Mouse (Mus musculus) cerebral cortex, adult 2 months (tissue): ENCODE measurements around the gene Snrnp48.

Experiments used
- WGBS: fragments of 180-500 bp; shearing (Covaris S2); methylation state at CpG from one replicate; pipeline ENCODE4 v1.1.7; 2018; 5-methylcytosine and 5-hydroxymethylcytosine counted together

Snrnp48 gene

GRCm38 (mm10) chr13:38204702-38205482 lies at the start of gene Snrnp48:
TSS of gene Snrnp48 (plus strand) at chr13:38204938.
- WGBS, result under 1% methylated on average over 59 of the region's 59 CpGs

- WGBS, result 29% methylated on average over 2 of the region's 2 CpGs
Observed at GRCm38 (mm10) chr13:38155523-38155922, 49.2 kb upstream of the Snrnp48 start.

- 40% methylated on average over 6 of the region's 6 CpGs for WGBS
Observed at GRCm38 (mm10) chr13:38157635-38158034, 47.1 kb upstream of the Snrnp48 start.

GRCm38 (mm10) chr13:38162002-38162401 lies 42.7 kb upstream of the Snrnp48 start:
- WGBS, result 81% methylated on average over 2 of the region's 2 CpGs

GRCm38 (mm10) chr13:38162668-38163067 lies 42.1 kb upstream of the Snrnp48 start:
- WGBS, result 34% methylated on average over 11 of the region's 11 CpGs

- 72% methylated on average over 11 of the region's 11 CpGs for WGBS
Observed at GRCm38 (mm10) chr13:38164932-38165331, 39.8 kb upstream of the Snrnp48 start.

- 94% methylated on average over 3 of the region's 3 CpGs for WGBS
Observed at GRCm38 (mm10) chr13:38167056-38167455, 37.7 kb upstream of the Snrnp48 start.

- 57% methylated on average over 4 of the region's 4 CpGs for WGBS
Observed at GRCm38 (mm10) chr13:38170707-38171144, 34.0 kb upstream of the Snrnp48 start.

- 91% methylated on average over 10 of the region's 10 CpGs for WGBS
Observed at GRCm38 (mm10) chr13:38193406-38193805, 11.3 kb upstream of the Snrnp48 start.

- WGBS, result 77% methylated on average over 6 of the region's 6 CpGs
Observed at GRCm38 (mm10) chr13:38201413-38201812, 3.3 kb upstream of the Snrnp48 start.

GRCm38 (mm10) chr13:38204171-38204570 lies 567 bp upstream of the Snrnp48 start:
- WGBS, result 56% methylated on average over 4 of the region's 4 CpGs

GRCm38 (mm10) chr13:38211122-38211521 lies 6.4 kb downstream of the Snrnp48 start:
- 97% methylated on average over 5 of the region's 5 CpGs for WGBS

- 91% methylated on average over 3 of the region's 3 CpGs for WGBS
Observed at GRCm38 (mm10) chr13:38218686-38219085, 13.9 kb downstream of the Snrnp48 start.

- WGBS, result 95% methylated on average over 6 of the region's 6 CpGs
Observed at GRCm38 (mm10) chr13:38220331-38220730, 15.6 kb downstream of the Snrnp48 start.

GRCm38 (mm10) chr13:38230177-38230821 lies 25.6 kb downstream of the Snrnp48 start:
- WGBS, result 45% methylated on average over 9 of the region's 9 CpGs

GRCm38 (mm10) chr13:38232411-38232810 lies 27.7 kb downstream of the Snrnp48 start:
- 84% methylated on average over 4 of the region's 4 CpGs for WGBS

- 81% methylated on average over 3 of the region's 3 CpGs for WGBS
Observed at GRCm38 (mm10) chr13:38232856-38233625, 28.3 kb downstream of the Snrnp48 start.

GRCm38 (mm10) chr13:38234651-38235050 lies 29.9 kb downstream of the Snrnp48 start:
- 86% methylated on average over 5 of the region's 5 CpGs for WGBS

GRCm38 (mm10) chr13:38235370-38235769 lies 30.6 kb downstream of the Snrnp48 start:
- WGBS, result 84% methylated on average over 3 of the region's 3 CpGs

- WGBS, result 90% methylated on average over 5 of the region's 5 CpGs
Observed at GRCm38 (mm10) chr13:38248151-38248550, 43.4 kb downstream of the Snrnp48 start.

- 75% methylated on average over 3 of the region's 3 CpGs for WGBS
Observed at GRCm38 (mm10) chr13:38251226-38251625, 46.5 kb downstream of the Snrnp48 start.

- 58% methylated on average over 9 of the region's 9 CpGs for WGBS
Observed at GRCm38 (mm10) chr13:38253696-38254095, 49.0 kb downstream of the Snrnp48 start.
